Mouse (Mus musculus) cortical plate, adult 2 months (tissue): ENCODE measurements at regions not wholly inside any gene's neighbourhood (a gene's known extent, or its start where the extent isn't known, plus 50 kb on each side); places are given as distances from the start of the nearest gene placed in this dataset.
"Not testable (repeated sequence)": the region's sequence is repeated elsewhere in the genome, so short reads cannot be mapped to it uniquely, and the experiment has no call there.

Experiments
- H3K27ac ChIP-seq: fragments of 200-500 bp; 2 replicates; pipeline ENCODE4 v1.5.1; 2012; ENCODE audit warnings: low read length, control low read depth, inconsistent platforms; ENCODE audit not compliant: insufficient read depth
- H3K4me1 ChIP-seq: fragments of 200-500 bp; 2 replicates; pipeline ENCODE4 v1.6.1; 2011; ENCODE audit warnings: low read length; ENCODE audit not compliant: control insufficient read depth, insufficient read depth
- H3K4me3 ChIP-seq: fragments of 200-500 bp; 2 replicates; pipeline ENCODE4 v1.5.1; 2011; ENCODE audit warnings: mild to moderate bottlenecking, low read length, control low read depth; ENCODE audit not compliant: insufficient read depth
- CTCF ChIP-seq: fragments of 200-500 bp; IDR thresholded peaks from 2 replicates; pipeline ENCODE4 v1.5.1; 2011; ENCODE audit warnings: mild to moderate bottlenecking, control low read depth, low read length; ENCODE audit not compliant: insufficient read depth; ENCODE audit errors: extremely low read depth
- POLR2A ChIP-seq: fragments of 200-500 bp; IDR thresholded peaks from 2 replicates; pipeline ENCODE4 v1.6.1; 2011; ENCODE audit warnings: mild to moderate bottlenecking, low read length, control low read depth; ENCODE audit not compliant: insufficient read depth; ENCODE audit errors: extremely low read depth

GRCm38 (mm10) chr11:27105920-27106319 lies 512.1 kb upstream of the Vrk2 start:
- H3K4me3 ChIP-seq, result no peak overlapping the region
- no peak for TF ChIP-seq CTCF
- no peak for TF ChIP-seq POLR2A
- H3K27ac ChIP-seq, result no peak overlapping the region
- no peaks in the 10 kb centered on the region for H3K4me1 ChIP-seq

GRCm38 (mm10) chr11:27102906-27103305 lies 509.1 kb upstream of the Vrk2 start:
- TF ChIP-seq CTCF, result no peak
- TF ChIP-seq POLR2A, result no peak
- Histone ChIP-seq H3K4me3 (no peak overlapping the region), H3K4me1 (no peaks in the 10 kb centered on the region), H3K27ac (no peak overlapping the region)

DNA sequence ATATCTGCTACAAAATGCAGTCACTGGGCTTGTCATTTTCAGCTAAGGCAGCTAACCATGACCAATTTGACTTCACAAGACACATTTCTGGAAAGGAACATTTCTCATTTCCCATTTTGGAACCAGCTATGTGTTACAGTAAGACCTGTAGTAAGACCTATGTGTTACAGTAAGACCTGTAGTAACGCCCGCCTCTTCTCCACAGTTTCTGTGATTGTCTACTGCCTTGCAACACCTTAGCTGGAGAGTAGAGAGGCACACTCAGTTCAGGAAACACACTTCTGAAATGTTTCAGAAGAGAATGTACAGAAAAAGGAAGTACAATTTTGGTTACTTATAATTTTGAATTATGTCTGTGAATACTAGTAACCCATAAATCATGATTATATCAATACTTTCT lies 508.2 kb upstream of the Vrk2 start:
- no peak for TF ChIP-seq POLR2A
- Histone ChIP-seq H3K4me1 (no peaks in the 10 kb centered on the region), H3K27ac (no peak overlapping the region), H3K4me3 (no peak overlapping the region)

DNA sequence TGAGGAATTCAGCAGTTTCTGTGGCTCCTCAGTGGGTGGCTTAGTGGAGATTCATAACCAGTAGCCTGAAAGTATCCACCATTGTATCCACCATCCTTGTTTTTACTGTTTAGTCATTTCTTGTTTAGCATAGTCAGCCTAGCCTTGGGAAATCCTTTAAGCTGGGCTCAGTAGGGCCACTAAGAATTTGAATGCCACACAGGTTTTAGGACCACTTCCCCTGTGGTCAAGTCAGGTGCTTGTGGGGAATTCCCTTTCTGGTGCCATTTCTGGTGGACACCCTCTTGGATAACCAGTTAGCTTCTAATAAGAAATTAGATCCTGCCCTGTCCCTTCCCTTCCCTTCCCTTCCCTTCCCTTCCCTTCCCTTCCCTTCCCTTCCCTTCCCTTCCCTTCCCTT lies 502.8 kb upstream of the Vrk2 start:
- Histone ChIP-seq H3K4me1 (no peaks in the 10 kb centered on the region), H3K4me3 (no peak overlapping the region), H3K27ac (no peak overlapping the region)
- no peak for TF ChIP-seq CTCF
- TF ChIP-seq POLR2A, result no peak

GRCm38 (mm10) chr11:27095460-27095859 lies 501.7 kb upstream of the Vrk2 start:
- H3K4me3 ChIP-seq, H3K4me1 ChIP-seq: not testable (repeated sequence)

GRCm38 (mm10) chr11:27086516-27086915 lies 492.7 kb upstream of the Vrk2 start:
- no peak overlapping the region for H3K4me3 ChIP-seq
- no peaks in the 10 kb centered on the region for H3K4me1 ChIP-seq
- H3K27ac ChIP-seq, result no peak overlapping the region
- TF ChIP-seq POLR2A (no peak), CTCF (no peak)

More at GRCm38 (mm10) chr11:27095460-27095859, 501.7 kb upstream of the Vrk2 start:
- H3K27ac ChIP-seq, result not testable (repeated sequence)

DNA sequence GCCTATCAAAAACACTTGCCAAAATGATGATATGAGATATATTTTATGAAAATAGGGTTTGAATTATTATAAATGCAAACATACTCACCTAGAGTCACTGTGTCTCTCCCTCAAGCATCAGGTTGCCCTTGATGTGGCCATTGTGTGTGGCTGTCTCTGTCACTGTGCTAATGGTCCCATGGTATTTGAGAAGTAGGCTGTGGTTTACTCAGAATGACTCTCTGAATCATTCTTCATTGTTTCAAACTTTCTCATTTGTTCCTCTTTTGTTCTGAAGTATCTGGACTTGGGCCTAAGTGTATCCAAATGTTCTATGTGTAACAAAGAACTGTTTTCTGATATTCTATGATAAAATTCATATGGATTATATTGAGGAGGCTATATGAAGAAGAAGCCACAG lies 487.4 kb upstream of the Vrk2 start:
- TF ChIP-seq POLR2A (no peak), CTCF (no peak)
- H3K4me1 ChIP-seq, result no peaks in the 10 kb centered on the region
- H3K27ac ChIP-seq, result no peak overlapping the region
- no peak overlapping the region for H3K4me3 ChIP-seq

GRCm38 (mm10) chr11:27070381-27070780 lies 476.6 kb upstream of the Vrk2 start:
- TF ChIP-seq CTCF, result no peak
- TF ChIP-seq POLR2A, result no peak
- H3K27ac ChIP-seq, result no peak overlapping the region
- H3K4me1 ChIP-seq, result no peaks in the 10 kb centered on the region
- H3K4me3 ChIP-seq, result no peak overlapping the region

DNA sequence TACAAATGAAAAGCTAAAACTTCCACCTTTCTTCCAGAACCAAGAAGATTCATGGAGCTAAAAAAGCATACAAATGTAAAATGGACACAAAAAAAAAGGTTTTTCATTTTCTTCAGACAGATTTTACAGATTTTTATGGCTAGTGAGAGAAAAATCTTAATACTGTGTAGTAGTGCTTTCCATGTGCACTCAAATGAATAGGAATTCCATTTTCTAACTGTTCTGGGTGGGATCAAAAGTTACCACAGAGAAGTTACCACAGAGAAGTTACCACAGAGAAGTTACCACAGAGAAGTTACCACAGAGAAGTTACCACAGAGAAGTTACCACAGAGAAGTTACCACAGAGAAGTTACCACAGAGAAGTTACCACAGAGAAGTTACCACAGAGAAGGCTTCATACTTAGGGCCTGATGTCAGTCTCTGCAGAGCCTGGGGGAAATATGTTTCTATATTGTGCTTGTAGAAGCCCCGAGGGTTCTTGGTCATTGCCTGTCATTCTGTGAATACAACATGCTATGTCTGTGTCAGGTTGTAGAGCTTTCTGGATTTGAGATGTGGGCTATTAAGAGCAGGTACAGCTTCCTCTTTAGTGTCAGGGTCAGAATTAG lies 433.5 kb upstream of the Vrk2 start:
- TF ChIP-seq POLR2A, result no peak
- TF ChIP-seq CTCF, result no peak

GRCm38 (mm10) chr11:27025500-27025899 lies 431.7 kb upstream of the Vrk2 start:
- TF ChIP-seq POLR2A (no peak), CTCF (no peak)
- no peak overlapping the region for H3K27ac ChIP-seq

More for the DNA sequence above, 433.5 kb upstream of the Vrk2 start:
- Histone ChIP-seq H3K27ac (no peak overlapping the region), H3K4me3 (no peak overlapping the region), H3K4me1 (no peaks in the 10 kb centered on the region)

More at GRCm38 (mm10) chr11:27025500-27025899, 431.7 kb upstream of the Vrk2 start:
- Histone ChIP-seq H3K4me3 (no peak overlapping the region), H3K4me1 (no peaks in the 10 kb centered on the region)
